Mouse (Mus musculus) cortical plate, adult 2 months (tissue): ENCODE measurements around the gene Apod. TPM values are rescaled to one million over a fixed set of nuclear protein-coding genes. Genes with fewer than 3 reads are reported as not detected.
"Not testable (repeated sequence)": the region's sequence is repeated elsewhere in the genome, so short reads cannot be mapped to it uniquely, and the experiment has no call there.

Experiments
- H3K27ac ChIP-seq: fragments of 200-500 bp; 2 replicates; pipeline ENCODE4 v1.5.1; 2012; ENCODE audit warnings: low read length, control low read depth, inconsistent platforms; ENCODE audit not compliant: insufficient read depth
- H3K4me1 ChIP-seq: fragments of 200-500 bp; 2 replicates; pipeline ENCODE4 v1.6.1; 2011; ENCODE audit warnings: low read length; ENCODE audit not compliant: control insufficient read depth, insufficient read depth
- H3K4me3 ChIP-seq: fragments of 200-500 bp; 2 replicates; pipeline ENCODE4 v1.5.1; 2011; ENCODE audit warnings: mild to moderate bottlenecking, low read length, control low read depth; ENCODE audit not compliant: insufficient read depth
- CTCF ChIP-seq: fragments of 200-500 bp; IDR thresholded peaks from 2 replicates; pipeline ENCODE4 v1.5.1; 2011; ENCODE audit warnings: mild to moderate bottlenecking, control low read depth, low read length; ENCODE audit not compliant: insufficient read depth; ENCODE audit errors: extremely low read depth
- POLR2A ChIP-seq: fragments of 200-500 bp; IDR thresholded peaks from 2 replicates; pipeline ENCODE4 v1.6.1; 2011; ENCODE audit warnings: mild to moderate bottlenecking, low read length, control low read depth; ENCODE audit not compliant: insufficient read depth; ENCODE audit errors: extremely low read depth
- polyA plus RNA-seq: library from polyadenylated mRNA; depleted of rRNA; stranded (reverse); fragments of >200 nt; gene quantifications from 2 replicates; pipeline ENCODE4 v1.2.3, GENCODE M21; 2012

Gene Apod
- polyA plus RNA-seq, 1 experiment = 296 TPM

DNA sequence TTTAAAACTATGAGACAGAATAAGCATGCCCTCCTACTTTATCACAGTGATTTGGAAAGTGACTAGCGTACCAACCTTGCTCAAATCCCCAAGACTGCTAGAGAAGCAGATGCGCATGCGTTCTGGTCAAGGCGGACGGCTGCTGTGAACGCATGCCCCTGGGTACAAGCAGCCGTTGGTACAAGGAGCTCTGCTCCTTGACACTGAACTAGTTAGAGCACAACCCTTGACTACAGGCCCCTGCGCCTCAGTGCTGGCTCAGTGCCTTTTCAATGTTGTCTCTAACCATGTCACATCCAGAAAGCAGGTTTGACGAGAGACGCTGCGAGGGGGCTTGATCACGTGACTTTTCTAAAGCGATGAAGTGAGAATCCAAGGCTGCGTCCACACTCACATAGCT lies 10.5 kb upstream of the Apod start:
- no peak overlapping the region for H3K27ac ChIP-seq
- no peak for TF ChIP-seq POLR2A
- no peak for TF ChIP-seq CTCF
- no peak overlapping the region for H3K4me3 ChIP-seq
- no peaks in the 10 kb centered on the region for H3K4me1 ChIP-seq

DNA sequence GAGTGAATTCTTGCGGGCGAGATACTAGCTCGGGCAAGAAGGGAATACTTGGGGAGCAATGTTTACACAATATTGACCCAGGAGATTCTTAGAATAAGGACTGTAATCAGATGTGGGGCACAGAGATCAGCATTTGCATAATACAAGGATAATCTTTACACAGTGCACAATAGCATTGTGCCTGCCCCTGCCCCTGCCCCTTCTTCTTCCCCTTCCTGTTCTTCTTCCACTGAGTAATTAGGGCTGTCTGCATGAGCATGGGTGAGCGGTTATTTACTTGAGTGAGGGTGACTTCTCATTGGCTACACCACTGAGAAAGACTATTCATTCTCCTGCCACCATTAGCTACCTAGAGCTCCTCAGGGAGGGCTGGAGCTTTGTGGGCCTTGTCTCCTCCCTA lies 6.9 kb upstream of the Apod start:
- Histone ChIP-seq H3K27ac (no peak overlapping the region), H3K4me1 (no peaks in the 10 kb centered on the region), H3K4me3 (no peak overlapping the region)
- TF ChIP-seq CTCF (no peak), POLR2A (no peak)

DNA sequence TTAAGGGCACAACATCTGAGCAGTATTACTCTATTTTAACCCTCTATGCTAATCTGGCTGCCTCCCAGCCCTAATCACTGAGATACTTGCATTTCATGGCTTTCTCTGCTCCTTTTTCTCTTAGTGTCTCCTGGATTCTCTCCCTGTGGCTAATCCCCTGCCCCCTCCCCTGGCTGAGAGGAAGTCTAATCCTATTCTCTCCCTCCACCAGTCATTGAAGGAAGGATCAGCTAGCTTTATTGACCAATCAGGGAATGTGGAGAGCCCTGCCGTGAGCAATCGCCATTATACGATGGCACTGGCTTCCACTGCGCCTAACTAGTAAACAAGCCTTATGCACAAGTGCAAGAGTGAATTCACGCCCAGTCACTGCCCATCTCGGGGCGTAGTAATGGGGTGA lies 6.3 kb upstream of the Apod start:
- Histone ChIP-seq H3K4me3 (no peak overlapping the region), H3K4me1 (no peaks in the 10 kb centered on the region), H3K27ac (no peak overlapping the region)
- TF ChIP-seq POLR2A (no peak), CTCF (no peak)

DNA sequence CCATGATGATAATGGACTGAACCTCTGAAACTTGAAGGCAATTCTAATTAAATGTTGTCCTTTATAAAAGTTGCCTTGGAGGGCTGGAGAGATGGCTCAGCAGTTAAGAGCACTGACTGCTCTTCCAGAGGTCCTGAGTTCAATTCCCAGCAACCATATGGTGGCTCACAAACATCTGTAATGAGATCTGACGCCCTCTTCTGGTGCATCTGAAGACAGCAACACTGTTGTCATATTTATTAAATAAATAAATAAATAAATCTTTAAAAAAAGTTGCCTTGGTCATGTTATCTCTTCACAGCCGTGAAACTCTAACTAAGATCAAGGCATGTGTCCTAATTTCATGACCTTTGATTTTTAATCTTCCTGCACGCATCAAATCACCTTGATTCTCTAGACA lies 5.1 kb upstream of the Apod start:
- H3K4me1 ChIP-seq, H3K27ac ChIP-seq, H3K4me3 ChIP-seq: not testable (repeated sequence)

DNA sequence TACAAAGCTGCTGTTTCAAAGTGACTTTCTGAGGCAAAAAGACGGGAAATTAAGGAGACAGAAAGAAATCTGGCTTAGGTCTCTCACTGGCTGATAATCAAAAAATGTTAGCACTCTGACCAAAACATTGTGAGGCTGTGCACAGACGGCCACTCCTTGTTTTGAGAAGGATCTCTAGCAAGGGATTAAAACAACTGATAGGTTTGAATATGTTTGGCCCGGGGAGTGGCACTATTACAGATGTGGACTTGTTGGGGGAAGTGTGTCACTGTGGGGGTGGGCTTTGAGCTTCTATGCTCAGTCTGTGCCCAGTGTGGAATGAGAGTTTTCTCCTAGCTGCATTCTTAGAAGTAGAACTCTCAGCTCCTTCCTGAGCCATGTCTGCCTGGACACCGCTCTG lies 4.7 kb upstream of the Apod start:
- no peak overlapping the region for H3K4me3 ChIP-seq
- TF ChIP-seq POLR2A (no peak), CTCF (no peak)
- no peak overlapping the region for H3K27ac ChIP-seq
- H3K4me1 ChIP-seq = peaks cover 2% of the 10 kb centered on the region

DNA sequence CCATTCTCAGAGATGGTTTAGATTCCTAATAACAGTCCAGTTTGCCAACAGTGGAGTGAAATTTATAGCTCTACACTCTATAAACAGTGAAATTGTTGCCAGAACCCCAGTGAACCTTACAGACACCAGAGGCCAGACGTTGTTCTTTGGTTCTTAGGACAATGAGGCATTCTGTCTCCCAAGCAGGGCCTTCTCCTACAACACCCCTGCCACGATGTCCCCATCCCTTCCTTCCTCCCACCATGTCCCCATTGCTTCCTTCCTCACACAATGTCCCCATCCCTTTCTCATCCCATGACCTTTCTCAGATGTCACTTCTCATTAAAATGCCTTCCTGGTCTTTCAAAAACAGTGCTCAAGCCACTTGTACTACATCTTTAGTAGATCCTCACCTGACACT lies 3.8 kb upstream of the Apod start:
- TF ChIP-seq POLR2A (no peak), CTCF (no peak)
- Histone ChIP-seq H3K27ac (no peak overlapping the region), H3K4me3 (no peak overlapping the region), H3K4me1 (peaks cover 2% of the 10 kb centered on the region)

DNA sequence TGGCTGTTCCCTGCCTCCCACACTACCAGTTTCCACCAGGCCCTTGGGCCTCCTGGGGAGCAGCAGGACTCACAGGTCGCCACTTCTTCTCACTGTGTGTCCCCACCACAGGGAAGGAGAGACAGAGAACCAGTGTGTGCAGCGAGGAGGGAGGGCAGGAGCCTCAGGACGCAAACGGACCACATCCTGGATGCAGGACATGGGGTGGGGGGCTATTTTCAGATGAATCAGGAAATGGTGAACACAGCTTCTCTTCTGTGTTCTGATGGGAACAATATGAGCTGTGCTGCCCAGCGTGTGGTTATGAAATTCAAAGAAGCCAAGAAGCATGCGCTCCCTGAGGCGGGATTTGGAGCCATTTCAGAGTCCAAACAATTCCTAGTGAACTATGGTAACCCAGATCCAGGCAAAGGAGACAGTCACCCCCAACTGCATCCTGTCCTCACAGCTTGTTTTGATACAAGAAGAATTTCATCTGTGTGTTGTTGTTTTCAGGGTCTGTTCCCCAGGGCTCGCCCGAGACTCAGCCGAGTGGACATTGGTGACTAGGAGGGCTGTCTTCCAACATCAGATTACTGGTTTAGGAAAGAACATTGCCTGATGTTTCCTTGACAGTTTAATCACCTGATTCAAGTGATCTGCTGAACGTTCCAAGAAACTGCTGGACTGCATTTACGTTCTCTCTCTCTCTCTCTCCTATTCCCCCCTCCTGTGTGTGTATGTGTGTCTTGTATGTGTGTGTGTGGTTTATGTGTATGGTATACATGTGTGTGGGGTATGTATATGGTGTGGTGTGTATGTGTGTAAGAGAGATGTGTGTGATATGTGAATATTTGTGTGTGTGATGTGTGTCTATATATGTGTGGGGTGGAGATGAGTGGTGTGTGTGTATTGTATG lies 1.9 kb upstream of the Apod start:
- H3K27ac ChIP-seq = peak overlapping the region; percentile 72; the same call in 1 of the 2 replicates

DNA sequence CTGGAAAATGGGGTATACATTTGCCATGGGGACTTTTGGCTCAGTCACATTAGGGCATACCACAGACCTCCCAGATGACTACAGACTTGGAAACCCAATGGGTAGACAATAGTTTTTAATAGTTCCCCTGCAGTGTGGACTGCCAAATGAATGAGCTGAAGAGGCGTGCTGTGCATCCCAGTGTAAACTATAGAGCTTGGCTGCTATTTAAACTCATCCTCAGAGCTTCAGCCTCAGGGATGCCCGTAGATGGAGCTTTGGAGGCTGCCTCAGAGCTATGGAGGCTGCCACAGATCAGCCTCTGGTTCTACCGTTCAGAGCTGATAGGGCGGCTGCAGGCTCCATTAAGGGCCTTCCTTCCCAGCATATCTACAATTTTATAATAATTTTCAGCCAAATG lies 686 bp upstream of the Apod start:
- peaks cover 7% of the 10 kb centered on the region for H3K4me1 ChIP-seq
- TF ChIP-seq POLR2A (no peak), CTCF (no peak)
- no peak overlapping the region for H3K4me3 ChIP-seq
- H3K27ac ChIP-seq = peak overlapping the region; percentile 85

More for the DNA sequence above, 1.9 kb upstream of the Apod start:
- not testable (repeated sequence) for H3K4me3 ChIP-seq, H3K4me1 ChIP-seq

DNA sequence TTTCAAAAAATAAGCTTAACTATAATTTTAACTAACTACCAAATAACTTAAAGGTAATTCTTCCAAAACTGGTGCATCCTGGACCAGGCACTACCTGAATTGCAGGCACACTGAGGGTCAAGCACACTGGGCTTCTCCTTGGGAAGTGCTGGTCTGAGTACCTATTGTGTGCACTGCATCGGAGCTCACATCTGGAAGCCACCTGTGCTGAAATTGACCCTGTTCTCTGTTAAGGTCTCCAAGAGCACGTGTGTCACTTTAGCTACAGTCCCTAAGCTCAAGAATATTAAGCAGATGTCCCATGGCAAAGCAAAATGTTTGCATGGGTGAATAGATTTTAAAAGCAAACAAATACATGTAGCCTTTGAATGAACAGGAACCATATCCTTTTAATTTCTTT lies 997 bp downstream of the Apod start:
- Histone ChIP-seq H3K4me1 (peaks cover 10% of the 10 kb centered on the region), H3K4me3 (no peak overlapping the region; the same call in 1 of the 2 replicates), H3K27ac (peak overlapping the region; percentile 77; the same call in 1 of the 2 replicates)
- TF ChIP-seq CTCF (no peak), POLR2A (no peak)

DNA sequence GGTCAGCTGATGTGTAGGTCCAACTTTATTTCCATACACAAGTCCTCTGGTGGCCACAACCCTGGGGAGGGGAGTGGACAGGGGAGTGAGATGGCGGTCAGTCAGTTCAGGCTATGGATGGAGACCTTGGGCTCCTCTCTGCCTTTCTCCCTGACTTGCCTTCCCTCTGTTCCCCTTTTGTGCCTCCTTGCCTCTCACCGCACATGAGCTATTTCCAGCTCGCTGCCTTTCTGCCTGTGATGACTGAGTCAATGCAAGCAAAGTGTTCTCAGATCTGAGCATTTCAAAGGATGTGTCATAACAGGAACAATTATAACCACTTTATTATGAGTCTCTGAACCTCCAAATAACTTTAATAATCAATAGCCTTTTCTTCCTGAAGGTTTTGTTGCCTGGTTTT lies 2.3 kb downstream of the Apod start:
- Histone ChIP-seq H3K27ac (peak overlapping the region; percentile 87), H3K4me1 (peaks cover 12% of the 10 kb centered on the region), H3K4me3 (no peak overlapping the region)
- TF ChIP-seq CTCF = no peak
- TF ChIP-seq POLR2A = no peak
